Mouse (Mus musculus): ENCODE measurements at regions not wholly inside any gene's neighbourhood (a gene's known extent, or its start where the extent isn't known, plus 50 kb on each side); places are given as distances from the start of the nearest gene placed in this dataset.

DNA sequence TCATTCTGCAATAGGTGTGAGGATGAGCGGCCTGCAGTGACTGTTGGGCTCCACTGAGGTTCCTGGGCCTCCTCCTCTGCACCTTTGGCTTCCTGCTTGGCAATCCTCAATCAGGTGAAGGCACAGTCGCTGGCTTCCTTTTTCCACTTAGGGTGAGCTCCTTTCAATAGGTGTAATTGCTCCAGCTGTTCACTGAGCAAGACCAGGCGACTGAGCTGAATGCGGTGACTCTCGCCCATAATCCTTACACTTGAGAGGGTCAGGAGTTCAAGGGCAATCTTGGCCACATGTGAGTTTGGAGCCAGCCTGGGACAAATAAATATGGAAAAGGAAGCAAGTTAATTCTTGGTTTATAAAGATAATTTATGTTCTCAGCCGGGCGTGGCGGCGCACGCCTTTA is 76.1 kb upstream of the Epcam start:
- no peak for TF ChIP-seq CTCF (IDR thresholded peaks at IDR 0.05; ENCODE audit: extremely low read depth, insufficient read depth, low read length)
- no peak for TF ChIP-seq POLR2A (IDR thresholded peaks at IDR 0.05; ENCODE audit: extremely low read depth, insufficient read depth, low read length)
